Mouse (Mus musculus): ENCODE results near the gene Shmt2.

DNA sequence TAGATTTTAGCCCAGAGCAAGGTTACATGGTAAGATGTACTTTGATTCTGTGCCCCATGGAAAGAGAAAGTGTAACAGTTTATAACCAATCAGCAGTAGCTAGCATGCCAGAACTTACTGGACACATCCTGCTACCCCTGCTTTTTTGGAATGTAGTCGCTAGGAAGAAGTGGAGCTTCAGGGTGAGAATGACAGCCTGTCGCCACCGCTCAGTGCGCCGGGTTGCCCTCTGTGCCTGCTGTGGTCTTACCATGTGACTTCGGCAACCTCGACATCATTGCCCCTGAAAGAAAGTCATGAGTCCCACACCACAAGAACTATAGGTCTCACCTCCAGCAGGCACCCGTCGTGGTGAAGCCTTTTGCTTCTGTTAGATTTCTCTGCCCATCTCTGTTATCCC, 49.5 kb downstream of the Shmt2 start:
- no peak for TF ChIP-seq CTCF (IDR thresholded peaks at IDR 0.05; ENCODE audit: borderline replicate concordance, insufficient read depth, low read length)
- no peak for TF ChIP-seq POLR2A (IDR thresholded peaks at IDR 0.05; ENCODE audit: low read depth, low read length)

Data from embryonic fibroblast, embryonic 13.5 days (primary cell).